ENCODE assay signal across 18 mouse cellular contexts in the genomic region with DNA sequence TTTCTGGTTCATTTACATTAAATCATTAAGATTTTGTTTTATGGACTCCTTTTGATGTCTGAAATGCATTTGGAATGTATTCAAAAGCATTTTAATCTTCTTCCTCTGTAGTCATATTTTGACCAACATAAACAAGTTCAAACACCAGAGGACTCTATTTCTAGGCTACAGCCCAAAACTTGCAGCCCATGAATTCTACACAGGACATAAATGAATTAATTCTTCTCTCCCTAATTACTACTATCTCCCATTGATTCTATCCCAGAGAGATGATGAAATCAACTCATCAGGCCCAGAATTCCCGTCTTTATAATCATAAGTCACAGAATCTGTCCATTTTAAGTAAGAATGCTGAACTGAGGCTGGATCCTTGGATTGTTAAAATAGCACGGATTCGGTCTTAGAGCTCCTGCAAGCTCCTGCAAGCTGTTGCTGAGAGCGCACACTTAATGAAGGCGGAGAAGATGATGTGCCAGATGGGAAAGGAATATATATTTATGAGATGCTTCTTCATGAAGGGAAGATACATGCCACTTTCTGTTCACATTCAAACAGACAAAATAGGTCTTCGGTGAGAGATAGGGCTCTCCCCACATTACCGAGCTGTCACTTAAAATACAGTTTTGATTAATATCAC. TPM values are rescaled to one million over a fixed set of nuclear protein-coding genes. Genes with fewer than 3 reads are reported as not detected.
DNase-seq lines count a peak whose midpoint lies in the region; ATAC-seq and TF ChIP-seq lines count a peak whose summit lies in the region.
"Had no signal": no experiment of that assay in that cellular context is flagged by ENCODE, and none has a peak within 500 bp of the region (broad histone marks: within the 10 kb centered on the region; RNA-seq: fewer than 3 reads in every experiment).

No protein-coding gene starts in this region.

- H3K27me3 ChIP-seq in hindbrain, embryonic 14.5 days (ENCODE audit: control insufficient read depth, insufficient read depth, low read length): no peaks in the 10 kb centered on the region
- no peaks in the 10 kb centered on the region for H3K27me3 ChIP-seq in hindbrain, embryonic 10.5 days (ENCODE audit: insufficient read depth, poor library complexity, severe bottlenecking)
- H3K27me3 ChIP-seq in midbrain, embryonic 16.5 days (ENCODE audit: control insufficient read depth, insufficient read depth, low read depth, low read length): no peaks in the 10 kb centered on the region
- no peaks in the 10 kb centered on the region for H3K27me3 ChIP-seq in midbrain, embryonic 10.5 days (ENCODE audit: low read depth, poor library complexity, severe bottlenecking)
- H3K27me3 ChIP-seq: embryonic facial prominence, embryonic 12.5 days; heart, embryonic 13.5 days; limb, embryonic 12.5 days; liver, embryonic 13.5 days had no signal

- no peak for ATAC-seq in hindbrain, embryonic 14.5 days (ENCODE audit: low FRiP score)
- ATAC-seq in midbrain, embryonic 16.5 days: no peak
- ATAC-seq: inflammation-experienced regulatory T-cells, adult 6 months had no signal

- H3K4me3 ChIP-seq in hindbrain, embryonic 14.5 days (replicated peaks; ENCODE audit: low read length): no peak overlapping the region
- H3K4me3 ChIP-seq in hindbrain, embryonic 10.5 days: no peak overlapping the region
- no peak overlapping the region for H3K4me3 ChIP-seq in left cerebral cortex, adult 2 months
- no peak overlapping the region for H3K4me3 ChIP-seq in midbrain, embryonic 16.5 days (ENCODE audit: low read depth, low read length)
- H3K4me3 ChIP-seq in midbrain, embryonic 10.5 days: no peak overlapping the region
- H3K4me3 ChIP-seq: embryonic facial prominence, embryonic 12.5 days; heart, embryonic 13.5 days; limb, embryonic 12.5 days; liver, embryonic 13.5 days had no signal

- no peak for DNase-seq in hindbrain, embryonic 14.5 days (ENCODE audit: low spot score)
- DNase-seq in hindbrain, embryonic 10.5 days (ENCODE audit: low spot score): no peak
- DNase-seq in left cerebral cortex, adult 2 months (ENCODE audit: extremely low spot score in 1 of 2, low spot score in 2 of 2): no peak
- DNase-seq in left cerebral cortex, postnatal 36 days (ENCODE audit: low spot score in 2 of 2): no peak
- no peak for DNase-seq in midbrain, embryonic 10.5 days (ENCODE audit: low spot score)
- no peak for DNase-seq in gastrocnemius, postnatal 4 days (ENCODE audit: low spot score in 2 of 2)
- DNase-seq: adrenal gland, postnatal 36 days; cerebellum, adult 9-10 months; heart, postnatal 4 days; kidney, postnatal 14 days; liver, embryonic 13.5 days; lung, postnatal 14 days; thymus, postnatal 25 days had no signal

- WGBS in hindbrain, embryonic 14.5 days: 57% methylated on average over 7 of the region's 7 CpGs
- 87% methylated on average over 7 of the region's 7 CpGs for WGBS in hindbrain, embryonic 10.5 days
- 52% methylated on average over 7 of the region's 7 CpGs for WGBS in midbrain, embryonic 16.5 days
- WGBS in midbrain, embryonic 10.5 days: 86% methylated on average over 7 of the region's 7 CpGs

- intact Hi-C loops in left cerebral cortex, adult 2 months (cut with DNase I): loop anchor here (5.0 kb wide), 1 partner anchor 111 kb away; no protein-coding TSS in a partner anchor
- intact Hi-C loops in left cerebral cortex, postnatal 36 days (cut with DNase I): loop anchor here (5.0 kb wide), 1 partner anchor 526 kb away; a partner anchor contains a TSS

- 0 out of 2 replicates have a peak overlapping the region, but pooled peaks have one; percentile 0 for H3K27ac ChIP-seq in hindbrain, embryonic 14.5 days
- no peak overlapping the region for H3K27ac ChIP-seq in hindbrain, embryonic 10.5 days
- H3K27ac ChIP-seq in left cerebral cortex, adult 2 months: peak overlapping the region; percentile 37
- 0 out of 2 replicates have a peak overlapping the region, but pooled peaks have one; percentile 33 for H3K27ac ChIP-seq in midbrain, embryonic 16.5 days (ENCODE audit: low read length)
- H3K27ac ChIP-seq in midbrain, embryonic 10.5 days (replicated peaks): no peak overlapping the region
- H3K27ac ChIP-seq: embryonic facial prominence, embryonic 12.5 days; heart, embryonic 13.5 days; limb, embryonic 12.5 days had no signal

- H3K9ac ChIP-seq in hindbrain, embryonic 14.5 days: no peak overlapping the region
- no peak overlapping the region for H3K9ac ChIP-seq in midbrain, embryonic 16.5 days (ENCODE audit: low read depth, low read length)
- H3K9ac ChIP-seq: embryonic facial prominence, embryonic 12.5 days; heart, embryonic 13.5 days; limb, embryonic 12.5 days; liver, embryonic 13.5 days had no signal

- no peak overlapping the region for H3K4me2 ChIP-seq in hindbrain, embryonic 14.5 days (replicated peaks)
- no peak overlapping the region for H3K4me2 ChIP-seq in midbrain, embryonic 16.5 days (ENCODE audit: low read length)
- H3K4me2 ChIP-seq: embryonic facial prominence, embryonic 12.5 days; heart, embryonic 13.5 days; limb, embryonic 12.5 days; liver, embryonic 13.5 days had no signal

- TF ChIP-seq CTCF in left cerebral cortex, adult 2 months (IDR thresholded peaks at IDR 0.05): no peak

- H3K36me3 ChIP-seq in hindbrain, embryonic 14.5 days (replicated peaks; ENCODE audit: control insufficient read depth, insufficient read depth): no peaks in the 10 kb centered on the region
- no peaks in the 10 kb centered on the region for H3K36me3 ChIP-seq in hindbrain, embryonic 10.5 days
- no peaks in the 10 kb centered on the region for H3K36me3 ChIP-seq in midbrain, embryonic 16.5 days (ENCODE audit: control insufficient read depth, insufficient read depth, low read length)
- H3K36me3 ChIP-seq in midbrain, embryonic 10.5 days: no peaks in the 10 kb centered on the region
- H3K36me3 ChIP-seq: embryonic facial prominence, embryonic 12.5 days; limb, embryonic 12.5 days; liver, embryonic 13.5 days had no signal

- 0 out of 2 replicates have a peak, but pooled peaks cover 3% of the 10 kb centered on the region for H3K4me1 ChIP-seq in hindbrain, embryonic 14.5 days (replicated peaks; ENCODE audit: control insufficient read depth, insufficient read depth, low read length)
- peaks cover 10% of the 10 kb centered on the region for H3K4me1 ChIP-seq in hindbrain, embryonic 10.5 days (replicated peaks)
- peaks cover 21% of the 10 kb centered on the region for H3K4me1 ChIP-seq in midbrain, embryonic 16.5 days (ENCODE audit: control insufficient read depth, insufficient read depth, low read length)
- H3K4me1 ChIP-seq in midbrain, embryonic 10.5 days: peaks cover 26% of the 10 kb centered on the region

- H3K9me3 ChIP-seq in hindbrain, embryonic 14.5 days (ENCODE audit: control insufficient read depth, low read length): no peaks in the 10 kb centered on the region; the same call in 1 of the 2 replicates
- H3K9me3 ChIP-seq in hindbrain, embryonic 10.5 days: peaks cover 6% of the 10 kb centered on the region; the same call in 1 of the 2 replicates
- H3K9me3 ChIP-seq in midbrain, embryonic 16.5 days (replicated peaks; ENCODE audit: control insufficient read depth, low read length, poor library complexity, severe bottlenecking): no peaks in the 10 kb centered on the region
- H3K9me3 ChIP-seq in midbrain, embryonic 10.5 days (replicated peaks): no peaks in the 10 kb centered on the region; the same call in 1 of the 2 replicates
- H3K9me3 ChIP-seq: embryonic facial prominence, embryonic 12.5 days; liver, embryonic 13.5 days had no signal

RNA-seq across cellular contexts. Expression of a gene that starts 7.7 kb away (rescaled TPM):
- polyA plus RNA-seq in hindbrain, embryonic 14.5 days (2014; fragmentation: Nextera tagmentation; extraction: Ambion mirVana): 2.2 and 2.9 TPM in 2 replicates
- 3.7 and 3.8 TPM in 2 replicates for polyA plus RNA-seq in hindbrain, embryonic 10.5 days (2016; fragmentation: Nextera tagmentation; extraction: Ambion mirVana)
- 10 to 100 TPM; 72.1 to 82.4 TPM for total RNA-seq in left cerebral cortex, adult 2 months (2021)
- 10 to 100 TPM; 78.4 to 87.8 TPM for total RNA-seq in left cerebral cortex, postnatal 36 days (2021)
- 3.6 and 4.0 TPM in 2 replicates for polyA plus RNA-seq in midbrain, embryonic 16.5 days (2015; fragmentation: Nextera tagmentation; extraction: Ambion mirVana)
- 4.2 and 4.9 TPM in 2 replicates for polyA plus RNA-seq in midbrain, embryonic 10.5 days (2016; fragmentation: Nextera tagmentation; extraction: Ambion mirVana)
- total RNA-seq in gastrocnemius, postnatal 4 days (2021): 100 to 1,000 TPM; 228 to 250 TPM

Comparison
In these comparisons a context has a peak if more than half of its experiments do, and no peak if none do; other contexts are left out.
1. H3K27ac ChIP-seq: peak in hindbrain, embryonic 14.5 days (single experiment), left cerebral cortex, adult 2 months (single experiment) and midbrain, embryonic 16.5 days (single experiment); none in hindbrain, embryonic 10.5 days (single experiment) and midbrain, embryonic 10.5 days (single experiment).